Mouse (Mus musculus): ENCODE results near the gene Gltpd2.

DNA sequence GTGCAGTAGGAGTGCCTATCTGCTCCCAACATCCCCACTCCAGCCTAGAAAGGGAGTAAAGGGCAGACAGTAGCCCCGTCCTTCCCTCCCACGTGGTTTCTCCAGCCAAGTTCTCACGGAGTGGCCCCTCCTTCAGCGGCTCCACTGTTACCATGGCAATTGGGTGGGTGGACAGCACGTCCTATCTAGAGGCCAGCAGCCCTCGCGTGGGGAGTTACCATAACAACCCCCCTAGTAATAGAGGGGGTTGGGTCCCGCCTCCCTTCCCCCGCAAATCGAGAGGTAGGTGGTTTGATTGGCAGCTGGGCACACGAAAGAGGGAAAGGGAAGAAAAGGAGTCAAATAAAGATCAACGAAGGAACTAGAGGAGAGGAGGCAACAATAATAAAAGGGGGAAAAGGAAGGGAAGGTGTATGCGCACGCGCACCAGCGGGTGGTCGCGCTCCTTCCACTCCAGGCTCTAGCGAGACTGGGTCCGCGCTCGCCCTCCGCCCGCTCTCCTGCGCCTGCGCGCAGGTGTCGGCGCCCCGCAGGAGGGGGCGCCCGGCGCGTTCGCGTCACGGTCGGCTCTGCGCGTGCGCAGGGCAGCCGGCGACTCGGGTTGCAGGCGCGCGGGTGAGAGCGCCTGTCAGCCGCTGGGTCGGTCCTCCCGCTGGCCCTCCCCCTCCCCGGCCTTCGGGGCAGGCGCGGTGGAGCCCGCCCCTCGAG is 43.4 kb downstream of the Gltpd2 start, which contains the start of gene Mink1:
- TF ChIP-seq EP300 (optimal IDR thresholded peaks at IDR 0.05) (no peak), CTCF (IDR thresholded peaks at IDR 0.05; ENCODE audit: low read depth) (no peak)
